Mouse (Mus musculus): ENCODE measurements around the gene Msi2. TPM values are rescaled to one million over a fixed set of nuclear protein-coding genes. Genes with fewer than 3 reads are reported as not detected.

Gene Msi2
- total RNA-seq, 2 experiments from 2014 or later = 10.2 to 13.9 TPM

DNA sequence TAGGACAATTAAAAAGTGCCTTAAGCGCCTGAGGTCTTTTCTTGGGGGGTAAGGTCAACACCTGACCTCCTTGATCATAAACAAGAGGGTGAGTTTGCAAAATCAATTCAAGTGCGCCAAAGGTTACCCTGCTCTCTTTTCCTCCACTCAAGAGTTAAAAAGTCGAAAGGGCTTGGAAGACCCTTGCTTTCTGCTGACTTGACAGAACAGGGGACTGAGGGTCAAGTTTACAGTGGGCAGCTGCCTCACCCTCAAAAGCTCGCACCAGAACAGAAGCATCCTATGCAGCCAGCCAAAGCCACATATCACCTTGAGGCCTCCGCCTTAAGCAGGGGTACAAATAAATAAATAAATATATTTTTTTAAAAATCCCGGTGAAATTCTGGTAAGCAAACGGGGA, 3.0 kb downstream of the Msi2 start:
- no peak for ATAC-seq (replicated peaks; ENCODE audit: low FRiP score, poor library complexity, severe bottlenecking)

DNA sequence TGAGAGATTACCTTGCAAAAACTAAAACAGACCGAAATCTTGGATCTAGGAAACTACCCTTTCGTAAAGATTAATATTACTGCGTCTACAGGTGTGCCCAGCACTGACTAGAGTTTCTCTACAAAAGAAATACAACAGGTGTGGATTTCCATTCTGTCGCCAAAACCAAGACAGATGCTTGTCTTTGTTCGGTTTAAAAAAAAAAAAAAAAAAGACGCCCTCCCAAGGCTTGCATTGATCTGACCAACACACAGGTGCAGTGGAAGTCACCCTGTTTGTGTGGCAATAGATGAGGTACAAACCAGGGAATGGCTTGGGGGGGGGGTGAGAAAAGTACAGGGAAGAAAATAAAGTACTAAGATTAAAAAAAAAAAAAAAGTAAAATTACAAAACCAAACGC, 4.2 kb downstream of the Msi2 start:
- ATAC-seq (replicated peaks; ENCODE audit: low FRiP score, poor library complexity, severe bottlenecking) = no peak

- no peak for ATAC-seq (replicated peaks; ENCODE audit: low FRiP score, poor library complexity, severe bottlenecking)
Measured at GRCm38 (mm10) chr11:88713479-88713878, 4.8 kb downstream of the Msi2 start.

DNA sequence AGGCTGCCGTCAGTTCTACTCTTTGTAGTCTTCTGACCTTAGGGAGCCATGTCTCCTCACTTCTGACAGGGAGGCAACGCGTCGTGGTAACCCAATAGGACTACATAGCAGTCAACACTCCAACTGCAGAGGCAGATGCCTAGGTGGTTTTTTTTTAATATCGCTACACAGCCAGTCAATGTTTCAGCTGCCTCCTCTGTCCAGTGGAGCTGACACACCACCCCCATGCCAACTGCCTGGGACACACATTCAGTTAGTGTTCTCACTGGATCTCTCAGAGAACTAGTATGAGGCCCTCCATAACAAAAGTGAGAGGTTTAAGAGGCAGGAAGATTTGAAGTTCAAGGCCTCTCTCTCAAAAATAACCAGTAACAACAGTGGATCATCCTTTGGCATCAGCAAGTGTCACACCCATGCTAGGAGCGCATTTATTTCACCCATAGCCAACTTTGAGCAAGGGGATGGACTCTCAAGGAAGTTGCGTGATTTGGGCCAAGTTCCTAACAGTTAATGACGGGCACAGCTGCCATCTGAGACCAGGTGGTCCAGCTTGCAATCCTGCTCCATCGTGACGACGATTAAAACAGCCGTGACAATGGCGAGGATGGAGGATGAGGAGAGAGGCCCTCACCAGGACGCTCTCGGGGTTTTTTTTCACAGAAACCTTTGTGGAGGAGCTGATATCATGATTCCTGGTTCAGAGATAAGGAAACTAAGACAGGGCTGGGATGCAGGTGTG, 8.3 kb downstream of the Msi2 start:
- ATAC-seq (replicated peaks; ENCODE audit: low FRiP score, poor library complexity, severe bottlenecking) = no peak

DNA sequence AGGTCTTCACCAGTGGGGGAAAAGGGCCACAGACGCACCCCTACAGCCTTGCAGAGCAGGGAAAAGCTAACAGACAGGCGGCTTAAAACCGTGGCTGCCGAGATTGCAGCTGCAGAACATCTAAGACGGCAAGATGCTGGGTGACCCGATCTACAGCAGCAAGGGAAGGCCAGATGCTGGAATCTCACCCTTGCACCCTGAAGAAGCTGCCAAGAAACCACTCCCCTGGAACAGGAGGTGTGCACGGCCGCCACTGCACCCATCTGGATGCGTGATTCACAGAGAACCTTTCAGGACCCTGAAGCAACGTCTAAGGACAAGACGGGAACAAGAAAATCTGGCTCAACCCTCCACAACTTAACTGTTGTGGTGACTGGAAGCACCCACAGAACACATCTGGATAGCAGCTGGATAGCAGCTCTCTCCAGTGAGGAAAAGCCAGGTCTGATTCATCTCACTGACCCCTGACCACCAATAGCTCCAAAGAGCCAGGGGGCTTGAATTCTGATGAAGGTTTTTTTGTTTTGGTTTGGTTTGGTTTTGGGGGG, 11.0 kb downstream of the Msi2 start:
- no peak for ATAC-seq (replicated peaks; ENCODE audit: low FRiP score, poor library complexity, severe bottlenecking)

GRCm38 (mm10) chr11:88704688-88705087, 13.6 kb downstream of the Msi2 start:
- no peak for ATAC-seq (replicated peaks; ENCODE audit: low FRiP score, poor library complexity, severe bottlenecking)

DNA sequence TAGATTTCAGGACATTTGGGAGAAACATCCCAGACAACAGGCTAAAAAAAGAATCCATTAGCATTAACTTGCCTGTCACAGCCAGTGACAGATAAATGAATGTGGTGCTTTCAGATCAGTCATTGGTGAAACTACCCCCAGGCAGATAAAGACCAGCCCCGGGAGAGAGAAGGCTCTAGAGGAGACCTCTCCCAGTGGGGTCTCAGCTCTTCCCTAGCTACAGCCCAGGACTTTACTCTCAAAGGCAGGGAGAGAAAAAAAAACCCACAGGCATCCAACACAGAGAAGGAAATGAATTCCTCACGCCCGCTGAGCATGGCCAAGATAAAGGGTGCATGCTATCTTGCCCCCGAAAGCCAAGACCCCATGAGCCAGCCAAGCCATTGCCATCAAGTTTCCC, 15.1 kb downstream of the Msi2 start:
- no peak for ATAC-seq (replicated peaks; ENCODE audit: low FRiP score, poor library complexity, severe bottlenecking)

DNA sequence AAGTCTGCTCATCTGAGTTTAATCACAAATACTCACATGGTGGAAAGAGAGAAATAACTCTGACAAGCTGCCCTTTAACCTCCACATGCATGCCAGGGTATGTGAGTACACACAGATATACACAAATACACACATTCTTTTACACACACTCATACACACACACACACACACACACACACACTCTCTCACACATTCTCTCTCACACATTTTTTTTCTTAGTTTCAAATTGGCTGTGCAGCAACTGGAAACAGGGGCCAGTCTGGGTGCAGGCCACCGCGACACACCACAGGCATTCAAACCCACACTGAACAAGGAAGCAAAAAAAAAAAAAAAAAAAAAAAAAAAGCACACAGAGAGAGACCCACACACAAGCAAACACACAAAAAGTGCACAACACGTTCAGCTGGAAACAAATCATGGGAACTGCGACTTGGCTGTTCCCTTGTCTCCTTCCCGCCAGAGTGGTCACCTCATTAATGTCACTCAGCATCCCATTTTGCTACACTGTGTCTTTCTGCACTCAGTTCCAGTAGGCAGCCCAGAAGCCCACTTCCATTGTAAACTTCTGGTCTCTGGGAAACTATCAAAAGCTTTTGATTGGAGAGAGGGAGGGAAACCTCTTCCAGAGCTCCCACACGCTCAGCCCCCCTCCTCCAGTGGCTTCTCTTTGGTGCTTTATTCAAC, 16.2 kb downstream of the Msi2 start:
- ATAC-seq (replicated peaks; ENCODE audit: low FRiP score, poor library complexity, severe bottlenecking) = no peak

DNA sequence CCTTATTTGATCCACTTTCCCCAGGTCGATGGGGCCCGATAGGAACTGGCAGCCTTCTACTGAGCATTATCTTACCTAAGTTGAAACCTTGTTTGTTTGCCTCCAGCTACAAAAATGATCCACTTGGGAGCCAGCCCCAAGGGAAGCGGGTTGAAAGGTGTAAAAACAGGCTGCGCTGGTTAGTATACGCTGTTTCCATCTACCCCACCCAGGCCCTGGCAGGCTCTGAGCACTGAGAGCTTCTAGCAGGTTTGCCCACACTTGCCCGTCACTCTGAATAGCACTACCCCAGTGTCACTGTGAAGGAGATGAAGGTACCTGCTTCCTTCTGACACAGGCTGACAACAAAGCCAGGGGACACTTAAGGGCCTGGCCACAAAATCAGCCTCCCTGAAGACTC, 17.3 kb downstream of the Msi2 start:
- no peak for ATAC-seq (replicated peaks; ENCODE audit: low FRiP score, poor library complexity, severe bottlenecking)

GRCm38 (mm10) chr11:88700202-88700711, 18.1 kb downstream of the Msi2 start:
- ATAC-seq (replicated peaks; ENCODE audit: low FRiP score, poor library complexity, severe bottlenecking) = no peak

- no peak for ATAC-seq (replicated peaks; ENCODE audit: low FRiP score, poor library complexity, severe bottlenecking)
Measured at GRCm38 (mm10) chr11:88693905-88694893, 24.1 kb downstream of the Msi2 start.

- no peak for ATAC-seq (replicated peaks; ENCODE audit: low FRiP score, poor library complexity, severe bottlenecking)
Measured at GRCm38 (mm10) chr11:88693002-88693769, 25.1 kb downstream of the Msi2 start.

- no peak for ATAC-seq (replicated peaks; ENCODE audit: low FRiP score, poor library complexity, severe bottlenecking)
Measured at GRCm38 (mm10) chr11:88692374-88692773, 25.9 kb downstream of the Msi2 start.

GRCm38 (mm10) chr11:88690556-88691287, 27.6 kb downstream of the Msi2 start:
- no peak for ATAC-seq (replicated peaks; ENCODE audit: low FRiP score, poor library complexity, severe bottlenecking)

- no peak for ATAC-seq (replicated peaks; ENCODE audit: low FRiP score, poor library complexity, severe bottlenecking)
Measured at GRCm38 (mm10) chr11:88689831-88690459, 28.4 kb downstream of the Msi2 start.

- ATAC-seq (replicated peaks; ENCODE audit: low FRiP score, poor library complexity, severe bottlenecking) = no peak
Measured at GRCm38 (mm10) chr11:88688644-88689043, 29.7 kb downstream of the Msi2 start.

DNA sequence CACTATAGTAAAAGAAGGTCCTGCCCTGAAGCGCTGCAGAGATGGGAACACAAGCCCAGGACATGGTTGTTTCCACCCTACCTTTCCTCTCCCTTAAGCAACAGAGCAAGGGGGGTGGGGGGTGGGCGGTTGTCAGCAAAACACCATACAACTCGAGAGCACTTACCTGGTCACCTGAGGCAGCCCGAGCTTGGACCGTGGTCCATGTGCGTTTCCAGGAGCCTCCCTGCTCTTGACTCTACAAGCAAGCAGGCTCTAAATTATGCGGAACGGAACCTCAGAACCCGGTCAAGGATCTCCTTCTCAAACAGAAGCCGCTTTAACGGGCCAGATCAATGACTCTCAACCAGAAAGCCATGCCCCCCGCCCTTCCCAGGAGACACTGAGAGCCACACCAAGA, 30.6 kb downstream of the Msi2 start:
- no peak for ATAC-seq (replicated peaks; ENCODE audit: low FRiP score, poor library complexity, severe bottlenecking)

DNA sequence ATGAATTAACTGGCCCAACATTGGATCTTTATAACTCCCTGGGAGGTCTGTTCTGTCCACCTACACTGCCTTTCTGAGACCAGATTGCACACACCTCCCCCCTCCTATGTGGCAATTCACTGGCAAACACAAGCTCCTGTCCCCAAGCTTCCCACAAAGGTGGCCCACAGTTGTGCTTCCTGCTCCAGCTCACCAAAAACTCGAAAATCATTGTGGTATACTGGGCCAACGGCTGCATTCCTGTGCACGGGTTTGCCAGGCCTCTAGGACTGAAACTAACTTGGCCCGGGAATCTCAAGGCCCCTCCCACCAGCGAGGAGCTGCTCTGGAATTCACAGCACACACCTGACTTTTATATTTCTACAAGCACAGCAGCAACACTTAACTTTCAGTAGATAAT, 31.3 kb downstream of the Msi2 start:
- ATAC-seq (replicated peaks; ENCODE audit: low FRiP score, poor library complexity, severe bottlenecking) = no peak
